Mouse (Mus musculus): Measurements from ENCODE around the gene Klhl42. TPM values are rescaled to one million over a fixed set of nuclear protein-coding genes. Genes with fewer than 3 reads are reported as not detected.
A peak's percentile ranks its signal among the peaks of the same experiment; 100 is the strongest.

The Klhl42 gene
- polyA plus RNA-seq, 1 experiment from 2014 or later = 7.1 TPM

DNA sequence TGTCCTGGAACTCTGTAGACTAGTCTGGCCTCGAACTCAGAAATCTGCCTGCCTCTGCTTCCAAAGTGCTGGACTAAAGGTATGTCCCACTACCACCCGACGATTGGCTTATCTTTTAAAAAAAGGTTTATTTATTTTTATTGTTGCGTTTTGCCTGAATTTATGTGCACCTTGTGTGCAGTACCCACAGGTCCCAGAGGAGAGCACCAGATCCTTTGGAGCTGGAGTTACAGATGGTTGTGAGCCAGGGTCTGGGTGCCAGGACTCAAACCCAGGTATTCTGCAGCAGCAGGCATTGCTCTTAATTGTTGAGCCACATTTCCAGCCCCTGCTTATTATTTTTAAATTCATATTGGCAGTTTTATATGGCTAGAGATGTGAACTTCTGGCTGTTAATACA is 4.9 kb downstream of the Klhl42 start:
- H3K4me3 ChIP-seq = no peak overlapping the region
- H3K9me3 ChIP-seq = no peaks in the 10 kb centered on the region
- 94% methylated on average over 4 of the region's 4 CpGs for WGBS
- no peak overlapping the region for H3K27ac ChIP-seq
- peaks cover 19% of the 10 kb centered on the region for H3K36me3 ChIP-seq
- peaks cover 34% of the 10 kb centered on the region for H3K4me1 ChIP-seq (replicated peaks)
- DNase-seq (ENCODE audit: low spot score) = no peak
- no peaks in the 10 kb centered on the region for H3K27me3 ChIP-seq (ENCODE audit: insufficient read depth, poor library complexity, severe bottlenecking)

DNA sequence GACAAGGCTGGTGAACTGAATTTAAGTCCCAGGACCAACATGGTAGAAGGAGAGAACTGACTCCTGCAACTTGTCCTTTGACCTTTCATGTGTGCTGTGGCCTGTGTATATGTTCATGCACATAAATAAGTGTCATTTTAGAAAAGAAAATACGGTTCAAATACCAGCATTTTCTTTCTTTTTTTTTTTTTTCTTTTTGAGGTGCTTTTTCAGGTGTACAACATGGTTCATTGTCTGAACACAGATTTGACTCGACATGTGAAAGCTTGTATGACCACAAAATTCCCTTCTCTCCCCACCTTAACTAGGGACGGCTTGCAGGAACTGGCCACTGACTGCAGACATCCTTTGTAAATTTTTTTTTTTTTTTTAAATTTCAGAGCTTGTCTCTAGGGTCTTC is 5.8 kb downstream of the Klhl42 start:
- DNase-seq (ENCODE audit: low spot score) = no peak
- WGBS = 79% methylated on average over 3 of the region's 3 CpGs

DNA sequence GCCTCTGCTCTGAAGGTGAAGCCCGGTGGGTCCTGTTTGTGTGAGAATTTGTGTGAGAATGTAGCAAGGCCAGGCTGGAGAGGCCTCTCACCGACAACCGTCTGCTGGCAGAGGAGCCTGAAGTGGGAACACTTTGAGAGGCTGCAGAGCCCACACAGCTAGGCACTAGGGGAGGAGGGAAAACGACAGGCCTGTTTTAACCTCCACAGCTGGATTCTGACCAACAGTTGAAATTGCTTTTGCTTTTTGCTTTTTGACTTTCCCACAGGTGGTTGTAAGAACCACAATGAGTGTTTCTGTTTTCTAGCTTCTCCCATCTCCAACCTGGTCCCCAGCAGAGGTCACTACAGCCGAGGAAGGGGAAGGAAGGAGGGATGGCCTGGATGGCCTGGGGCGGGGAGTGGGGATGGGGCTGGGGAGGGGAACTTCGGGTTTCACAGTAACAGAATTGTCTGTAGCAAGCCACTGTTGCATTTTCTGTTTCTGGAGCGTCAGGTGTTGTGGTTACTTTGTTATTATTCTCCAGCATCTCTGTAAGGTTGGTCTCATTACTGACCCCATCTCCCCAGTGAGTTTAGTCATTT is 6.3 kb downstream of the Klhl42 start:
- Histone ChIP-seq H3K36me3 (peaks cover 32% of the 10 kb centered on the region), H3K9me3 (no peaks in the 10 kb centered on the region), H3K4me1 (replicated peaks) (peaks cover 21% of the 10 kb centered on the region), H3K27ac (no peak overlapping the region), H3K4me3 (no peak overlapping the region), H3K27me3 (ENCODE audit: insufficient read depth, poor library complexity, severe bottlenecking) (no peaks in the 10 kb centered on the region)
- no peak for DNase-seq (ENCODE audit: low spot score)
- WGBS = 50% methylated on average over 8 of the region's 8 CpGs

More for the DNA sequence above, 5.8 kb downstream of the Klhl42 start:
- no peak overlapping the region for H3K4me3 ChIP-seq
- H3K4me1 ChIP-seq (replicated peaks) = peaks cover 26% of the 10 kb centered on the region
- peaks cover 27% of the 10 kb centered on the region for H3K36me3 ChIP-seq
- H3K9me3 ChIP-seq = no peaks in the 10 kb centered on the region
- H3K27me3 ChIP-seq (ENCODE audit: insufficient read depth, poor library complexity, severe bottlenecking) = no peaks in the 10 kb centered on the region
- no peak overlapping the region for H3K27ac ChIP-seq

DNA sequence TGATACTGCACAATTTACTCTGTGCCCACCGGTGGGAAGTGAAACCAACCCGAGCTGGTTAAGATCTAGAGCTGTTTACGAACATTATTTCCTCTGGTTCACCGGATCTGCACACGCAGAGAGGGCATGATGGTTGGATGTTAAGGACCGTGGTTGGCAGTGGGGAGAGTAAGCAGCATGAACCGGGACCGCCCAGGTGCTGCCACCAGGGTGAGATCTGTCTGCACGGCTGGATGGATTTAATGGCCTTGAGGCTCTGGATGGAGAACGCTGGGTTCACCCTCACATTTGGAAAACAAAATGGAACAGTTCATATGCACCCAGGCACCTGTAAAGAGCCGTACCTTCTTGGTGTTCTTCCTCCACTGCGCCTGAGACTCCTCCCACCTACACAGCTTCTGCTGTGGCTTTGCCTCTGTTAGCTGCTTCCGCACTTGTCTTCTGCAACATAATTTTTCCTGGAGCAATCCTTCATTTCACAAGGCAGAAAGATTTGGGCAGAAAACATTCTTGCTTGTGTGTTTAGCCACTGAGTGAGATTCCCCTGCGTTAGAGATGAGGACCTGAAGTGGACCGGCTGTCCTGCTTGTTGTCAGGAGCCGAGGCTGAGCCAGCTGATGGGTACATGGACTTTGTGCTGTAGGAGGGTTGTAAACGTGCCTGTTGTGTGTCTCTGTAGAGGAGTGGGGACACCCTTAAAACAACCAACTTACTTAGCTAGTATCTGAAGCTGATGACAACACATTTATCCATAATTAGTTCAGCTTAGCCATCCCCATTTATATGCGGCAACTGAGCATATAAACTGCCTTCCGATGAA is 8.5 kb downstream of the Klhl42 start:
- Histone ChIP-seq H3K27ac (no peak overlapping the region), H3K27me3 (ENCODE audit: insufficient read depth, poor library complexity, severe bottlenecking) (no peaks in the 10 kb centered on the region), H3K36me3 (peaks cover 43% of the 10 kb centered on the region), H3K4me1 (replicated peaks) (peaks cover 2% of the 10 kb centered on the region), H3K4me3 (no peak overlapping the region), H3K9me3 (no peaks in the 10 kb centered on the region)
- no peak for DNase-seq (ENCODE audit: low spot score)
- WGBS = 88% methylated on average over 19 of the region's 19 CpGs

DNA sequence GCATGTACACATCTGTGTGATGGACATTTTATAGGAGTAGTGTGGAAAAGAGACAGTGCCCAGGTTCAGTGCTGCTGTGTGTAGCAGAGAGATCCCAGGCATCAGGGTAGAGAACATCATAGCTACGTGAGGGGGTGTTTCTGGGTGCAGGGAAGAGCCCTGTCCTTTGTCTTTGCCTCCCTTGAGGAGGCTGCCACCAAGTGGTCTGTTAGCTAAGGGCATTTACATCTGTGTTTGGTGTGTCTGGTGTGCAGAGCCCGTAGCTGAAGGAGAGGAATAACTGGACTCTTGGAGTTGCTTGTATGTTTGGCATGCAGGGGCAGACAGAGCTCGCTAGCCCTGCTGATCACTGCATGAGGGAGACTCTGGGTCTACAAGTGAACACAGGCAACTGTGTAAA is 11.1 kb downstream of the Klhl42 start:
- Histone ChIP-seq H3K9me3 (no peaks in the 10 kb centered on the region), H3K4me3 (no peak overlapping the region), H3K27me3 (ENCODE audit: insufficient read depth, poor library complexity, severe bottlenecking) (no peaks in the 10 kb centered on the region), H3K4me1 (replicated peaks) (no peaks in the 10 kb centered on the region; the same call in 1 of the 2 replicates), H3K36me3 (peaks cover 44% of the 10 kb centered on the region), H3K27ac (no peak overlapping the region)
- WGBS = 85% methylated on average over 3 of the region's 3 CpGs
- no peak for DNase-seq (ENCODE audit: low spot score)

DNA sequence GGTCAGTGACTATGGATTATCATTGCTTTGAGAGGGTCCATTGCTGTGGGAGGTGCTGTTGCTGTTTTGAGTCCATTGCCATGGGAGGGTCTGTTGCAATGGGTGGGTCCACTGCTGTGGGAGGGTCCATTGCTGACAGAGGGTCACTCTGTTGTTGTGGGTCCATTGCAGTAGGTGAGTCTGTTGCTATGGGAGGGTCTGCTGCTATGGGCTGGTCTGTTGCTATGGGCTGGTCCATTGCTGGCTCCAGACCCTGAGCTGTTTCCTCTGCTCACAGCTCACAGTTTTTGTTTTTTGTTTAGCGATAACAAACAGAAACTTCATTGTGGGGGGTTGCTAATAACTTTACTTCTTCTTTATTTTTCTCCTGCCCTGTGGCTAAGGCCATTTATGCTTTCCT is 14.3 kb downstream of the Klhl42 start:
- WGBS = 94% methylated on average over 1 of the region's 1 CpGs

DNA sequence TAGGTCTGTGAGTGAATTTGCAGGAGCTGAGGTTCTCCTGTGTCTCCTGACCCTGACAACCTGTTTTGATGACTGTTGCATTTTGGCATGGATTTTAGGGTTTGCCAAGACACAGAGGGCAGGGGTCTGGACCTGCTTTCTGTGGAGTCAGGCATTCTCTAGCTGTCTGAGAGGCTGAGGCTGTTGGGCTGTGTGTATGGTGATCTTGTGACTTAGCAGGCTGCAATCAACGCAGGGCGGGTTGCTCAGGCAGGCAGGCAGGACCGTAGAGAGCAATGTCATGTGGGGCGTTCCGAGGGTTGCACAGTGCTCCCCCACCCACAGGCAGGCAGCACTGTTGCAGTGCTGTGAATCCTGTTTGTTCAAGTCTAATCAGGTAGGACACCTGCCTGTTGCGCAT is 15.5 kb downstream of the Klhl42 start:
- Histone ChIP-seq H3K4me3 (no peak overlapping the region), H3K36me3 (peaks cover 74% of the 10 kb centered on the region), H3K27me3 (ENCODE audit: insufficient read depth, poor library complexity, severe bottlenecking) (no peaks in the 10 kb centered on the region), H3K27ac (no peak overlapping the region), H3K9me3 (no peaks in the 10 kb centered on the region), H3K4me1 (replicated peaks) (no peaks in the 10 kb centered on the region)
- WGBS = 92% methylated on average over 6 of the region's 6 CpGs
- no peak for DNase-seq (ENCODE audit: low spot score)

More for the DNA sequence above, 14.3 kb downstream of the Klhl42 start:
- Histone ChIP-seq H3K9me3 (no peaks in the 10 kb centered on the region), H3K4me3 (no peak overlapping the region), H3K27me3 (ENCODE audit: insufficient read depth, poor library complexity, severe bottlenecking) (no peaks in the 10 kb centered on the region), H3K27ac (no peak overlapping the region), H3K4me1 (replicated peaks) (no peaks in the 10 kb centered on the region), H3K36me3 (peaks cover 75% of the 10 kb centered on the region)
- DNase-seq (ENCODE audit: low spot score) = no peak

DNA sequence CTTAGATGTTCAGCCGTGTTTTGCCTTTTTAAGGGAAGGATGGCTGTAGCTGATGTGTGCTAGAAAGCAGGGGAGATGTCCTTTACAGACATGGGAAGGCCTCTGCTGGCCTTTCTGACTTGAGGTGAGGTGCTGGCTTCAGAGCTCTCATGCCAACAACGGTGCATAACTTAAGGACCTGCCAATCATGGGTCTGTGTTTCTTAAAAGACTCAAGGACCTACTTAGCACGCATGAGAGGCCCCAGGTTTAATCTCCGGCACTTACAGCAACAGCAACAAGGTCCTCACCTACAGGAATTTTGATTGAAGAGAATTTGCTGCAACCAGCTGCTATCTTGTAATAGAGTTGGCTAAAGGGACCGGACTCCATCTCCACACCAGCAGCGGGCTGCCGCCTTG is 18.1 kb downstream of the Klhl42 start:
- DNase-seq (ENCODE audit: low spot score) = no peak
- WGBS = 90% methylated on average over 7 of the region's 7 CpGs
- H3K9me3 ChIP-seq = no peaks in the 10 kb centered on the region
- H3K27me3 ChIP-seq (ENCODE audit: insufficient read depth, poor library complexity, severe bottlenecking) = no peaks in the 10 kb centered on the region
- H3K36me3 ChIP-seq = peaks cover 63% of the 10 kb centered on the region
- H3K27ac ChIP-seq = no peak overlapping the region
- H3K4me3 ChIP-seq = no peak overlapping the region
- H3K4me1 ChIP-seq (replicated peaks) = no peaks in the 10 kb centered on the region; the same call in 1 of the 2 replicates

DNA sequence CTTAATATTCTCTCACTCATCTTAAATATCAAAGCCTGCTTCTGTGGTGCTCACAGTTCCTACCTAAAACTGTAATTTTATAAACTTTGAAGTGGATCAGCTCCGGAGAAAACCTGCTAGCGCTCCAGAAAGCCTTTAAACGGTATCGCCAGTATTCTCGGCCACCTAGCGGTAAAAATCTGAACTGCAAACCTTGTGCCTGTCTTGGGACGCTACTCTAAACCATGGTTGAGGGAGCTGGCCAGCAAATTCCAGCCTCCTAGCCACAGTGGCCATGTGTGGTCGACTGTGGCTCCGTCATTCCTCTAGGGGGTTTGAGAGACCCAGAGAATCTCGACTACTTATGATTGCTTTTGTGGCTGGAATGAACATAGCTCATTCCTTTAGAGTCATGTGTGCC is 25.4 kb downstream of the Klhl42 start:
- Histone ChIP-seq H3K4me3 (no peak overlapping the region), H3K4me1 (replicated peaks) (peaks cover 3% of the 10 kb centered on the region; the same call in 1 of the 2 replicates), H3K9me3 (no peaks in the 10 kb centered on the region), H3K27ac (no peak overlapping the region), H3K36me3 (peaks cover 11% of the 10 kb centered on the region), H3K27me3 (ENCODE audit: insufficient read depth, poor library complexity, severe bottlenecking) (no peaks in the 10 kb centered on the region)
- 10% methylated on average over 10 of the region's 10 CpGs for WGBS
- peak; percentile 84 for DNase-seq (ENCODE audit: low spot score)

DNA sequence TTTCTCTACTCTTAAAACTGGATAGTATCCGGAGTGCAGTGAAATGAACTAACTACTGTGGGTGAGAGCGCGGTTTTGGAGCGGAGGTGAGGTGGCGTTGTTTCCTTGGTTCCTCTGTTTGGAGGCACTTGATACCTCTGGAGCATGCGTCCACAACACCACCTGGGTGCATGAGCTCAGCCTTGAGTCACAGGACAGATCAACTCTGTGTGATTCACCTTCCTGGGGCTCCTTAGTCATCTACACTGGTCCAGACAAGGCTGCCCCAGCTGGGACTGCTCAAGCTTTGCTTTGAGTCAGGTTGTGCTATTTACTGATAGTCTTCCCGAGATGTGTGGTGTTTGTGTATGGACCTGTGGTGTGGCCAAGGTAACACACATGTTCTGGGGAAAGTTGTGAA is 26.6 kb downstream of the Klhl42 start:
- no peaks in the 10 kb centered on the region for H3K27me3 ChIP-seq (ENCODE audit: insufficient read depth, poor library complexity, severe bottlenecking)
- whole genome bisulfite sequencing = 95% methylated on average over 7 of the region's 7 CpGs
- H3K27ac ChIP-seq = no peak overlapping the region
- no peaks in the 10 kb centered on the region for H3K9me3 ChIP-seq
- no peak for DNase-seq (ENCODE audit: low spot score)
- peaks cover 3% of the 10 kb centered on the region; the same call in 1 of the 2 replicates for H3K4me1 ChIP-seq (replicated peaks)
- peaks cover 3% of the 10 kb centered on the region; the same call in 1 of the 2 replicates for H3K36me3 ChIP-seq
- no peak overlapping the region for H3K4me3 ChIP-seq

DNA sequence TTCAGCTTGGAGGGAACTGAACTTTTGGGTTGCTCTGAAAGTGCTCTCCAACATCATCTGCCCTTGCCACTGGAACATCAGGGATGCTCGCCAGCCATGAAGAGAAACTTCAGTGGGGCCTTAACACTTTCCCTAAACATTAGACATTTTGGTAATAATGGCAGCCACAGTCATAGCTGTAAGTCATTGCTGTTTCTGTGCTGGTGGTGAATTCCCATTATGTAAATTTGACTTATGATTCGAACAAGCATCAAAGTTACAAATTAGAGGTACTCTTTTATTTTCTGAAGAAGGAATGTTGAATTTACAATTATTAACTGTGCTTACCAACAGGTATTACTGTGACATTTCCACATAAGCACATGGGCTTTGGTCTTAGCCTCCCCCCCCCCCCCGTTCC is 27.0 kb downstream of the Klhl42 start:
- H3K27ac ChIP-seq = no peak overlapping the region
- H3K9me3 ChIP-seq = no peaks in the 10 kb centered on the region
- no peak for DNase-seq (ENCODE audit: low spot score)
- no peaks in the 10 kb centered on the region for H3K27me3 ChIP-seq (ENCODE audit: insufficient read depth, poor library complexity, severe bottlenecking)
- no peaks in the 10 kb centered on the region for H3K36me3 ChIP-seq
- 88% methylated on average over 3 of the region's 3 CpGs for WGBS
- H3K4me1 ChIP-seq (replicated peaks) = peaks cover 3% of the 10 kb centered on the region; the same call in 1 of the 2 replicates
- no peak overlapping the region for H3K4me3 ChIP-seq

DNA sequence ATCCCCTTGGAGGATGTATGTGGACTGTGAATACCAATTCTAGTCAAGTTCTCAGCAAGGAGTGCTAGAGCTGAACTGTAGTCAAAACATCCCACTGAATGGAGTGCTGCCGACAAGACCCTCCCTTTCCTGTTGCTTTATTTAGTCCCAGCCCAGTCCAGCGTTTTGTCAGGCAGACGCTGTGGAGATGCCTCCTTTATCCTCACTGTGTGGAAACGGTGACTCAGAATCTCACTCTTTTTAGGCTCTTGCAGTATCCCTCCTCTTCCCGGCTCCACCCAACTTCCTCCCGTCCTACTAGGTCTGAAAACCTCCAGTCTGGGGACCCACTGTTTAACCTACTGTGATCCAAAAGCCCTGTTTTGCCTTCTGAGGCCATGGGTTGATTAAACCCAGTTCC is 30.1 kb downstream of the Klhl42 start:
- no peak for DNase-seq (ENCODE audit: low spot score)
- H3K36me3 ChIP-seq = no peaks in the 10 kb centered on the region
- no peaks in the 10 kb centered on the region for H3K4me1 ChIP-seq (replicated peaks)
- no peak overlapping the region for H3K27ac ChIP-seq
- 52% methylated on average over 6 of the region's 6 CpGs for WGBS
- no peaks in the 10 kb centered on the region for H3K27me3 ChIP-seq (ENCODE audit: insufficient read depth, poor library complexity, severe bottlenecking)
- H3K4me3 ChIP-seq = no peak overlapping the region
- no peaks in the 10 kb centered on the region for H3K9me3 ChIP-seq

DNA sequence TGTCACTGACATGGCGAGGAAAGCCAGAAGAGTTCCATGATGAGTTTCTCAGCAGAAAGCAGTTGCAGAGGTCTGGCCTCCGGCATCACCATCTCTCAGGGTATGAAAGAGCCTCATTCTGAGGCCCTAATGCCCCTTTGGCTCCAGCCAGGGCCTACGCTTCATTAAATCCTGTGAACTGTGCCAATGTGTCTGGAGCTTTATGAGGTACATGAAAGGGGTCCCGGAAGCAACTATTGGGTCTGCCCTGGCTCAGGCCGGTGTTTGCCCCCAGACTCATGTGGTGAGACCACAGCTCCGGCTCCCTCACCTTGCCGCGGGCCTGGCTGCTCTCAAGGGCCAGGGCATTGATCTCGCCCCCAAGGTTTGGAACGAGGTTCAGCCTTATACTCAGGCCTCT is 36.1 kb downstream of the Klhl42 start:
- 91% methylated on average over 10 of the region's 10 CpGs for WGBS
- no peak overlapping the region for H3K4me3 ChIP-seq
- H3K36me3 ChIP-seq = no peaks in the 10 kb centered on the region
- H3K27me3 ChIP-seq (ENCODE audit: insufficient read depth, poor library complexity, severe bottlenecking) = no peaks in the 10 kb centered on the region
- H3K4me1 ChIP-seq (replicated peaks) = no peaks in the 10 kb centered on the region
- DNase-seq (ENCODE audit: low spot score) = no peak
- no peak overlapping the region for H3K27ac ChIP-seq
- 0 out of 2 replicates have a peak, but pooled peaks cover 3% of the 10 kb centered on the region for H3K9me3 ChIP-seq

Measured in hindbrain, embryonic 10.5 days (tissue).